Mouse (Mus musculus): ENCODE measurements at regions not wholly inside any gene's neighbourhood (a gene's known extent, or its start where the extent isn't known, plus 50 kb on each side); places are given as distances from the start of the nearest gene placed in this dataset.

DNA sequence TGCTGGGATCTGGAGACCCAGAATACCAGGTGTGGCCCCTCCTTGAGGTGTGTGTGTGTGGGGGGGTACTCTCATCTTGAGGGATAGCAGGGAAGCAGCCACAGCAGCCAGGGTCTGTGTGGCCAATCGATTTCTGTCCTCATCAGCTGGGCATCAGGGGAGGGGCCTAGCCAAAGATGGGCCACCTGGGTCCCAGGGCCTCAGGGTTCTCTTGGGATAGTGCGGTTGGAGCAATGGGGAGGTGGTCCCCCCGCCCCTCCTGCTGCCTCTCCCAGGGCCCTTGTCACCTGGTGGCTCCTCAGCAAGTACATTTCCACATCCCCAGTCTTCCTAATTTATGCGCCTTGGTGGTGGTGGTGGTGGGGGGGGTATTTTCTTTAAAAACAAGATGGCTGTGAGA lies 55.4 kb downstream of the Uncx start:
- no peak for DNase-seq

DNA sequence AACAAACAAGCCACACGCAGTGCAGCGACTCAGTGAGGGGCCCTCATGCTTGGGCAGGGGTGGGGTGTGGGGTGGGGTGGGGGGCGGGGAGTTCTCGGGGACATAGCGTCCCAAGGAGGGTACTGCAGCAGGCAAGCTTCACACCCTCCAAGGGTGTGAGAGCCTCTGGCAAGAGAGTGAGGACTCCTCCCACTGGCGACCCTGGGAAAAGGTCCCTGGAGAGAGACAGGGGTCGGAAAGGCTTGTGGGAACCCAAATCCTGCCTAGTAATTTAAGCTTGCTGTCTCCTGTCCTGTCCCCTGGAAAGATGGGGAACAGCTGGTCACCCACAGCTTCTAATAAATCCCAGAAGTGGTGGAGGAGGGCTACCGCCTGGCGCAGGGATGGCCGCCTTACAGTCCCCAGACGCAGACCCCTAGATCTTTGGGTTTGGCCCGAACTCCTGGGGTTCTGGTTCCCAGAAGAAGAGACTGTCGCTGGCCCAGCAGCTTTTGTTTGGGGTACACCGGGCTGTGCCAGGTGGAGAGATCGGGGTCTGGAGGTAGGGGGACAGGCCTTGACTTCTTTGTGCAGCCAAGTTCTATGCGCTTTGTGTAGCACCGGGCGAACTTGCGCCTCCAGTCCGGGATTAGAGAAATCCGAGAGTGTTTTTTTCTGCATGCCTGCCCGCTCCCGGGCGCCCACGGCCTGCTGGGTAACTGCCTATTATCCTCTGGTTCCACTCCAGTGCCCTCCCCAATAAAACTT lies 56.1 kb downstream of the Uncx start:
- DNase-seq = peak in 1 of 2 experiments; percentile 5

DNA sequence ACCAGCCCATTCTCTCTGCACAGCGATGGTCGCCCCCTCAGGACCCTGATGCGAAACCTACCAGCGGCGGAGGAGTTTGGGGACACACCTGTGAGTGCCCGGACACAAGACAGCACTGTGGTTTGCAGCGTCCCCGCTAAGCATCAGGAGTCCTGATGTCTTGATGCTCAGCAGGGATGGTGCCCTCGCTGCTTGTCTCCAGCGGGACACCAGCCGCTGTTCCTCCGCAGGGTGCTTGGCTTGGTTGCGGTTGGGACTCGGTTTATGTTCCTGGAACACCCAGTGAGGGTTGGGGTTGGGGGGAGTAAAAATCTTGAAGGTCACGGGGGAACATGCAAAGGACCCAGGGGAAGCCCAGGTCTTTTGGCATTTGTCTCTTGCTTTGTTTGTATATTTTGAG lies 56.9 kb downstream of the Uncx start:
- no peak for DNase-seq

GRCm38 (mm10) chr5:139602860-139603259 lies 59.6 kb downstream of the Uncx start:
- no peak for DNase-seq

DNA sequence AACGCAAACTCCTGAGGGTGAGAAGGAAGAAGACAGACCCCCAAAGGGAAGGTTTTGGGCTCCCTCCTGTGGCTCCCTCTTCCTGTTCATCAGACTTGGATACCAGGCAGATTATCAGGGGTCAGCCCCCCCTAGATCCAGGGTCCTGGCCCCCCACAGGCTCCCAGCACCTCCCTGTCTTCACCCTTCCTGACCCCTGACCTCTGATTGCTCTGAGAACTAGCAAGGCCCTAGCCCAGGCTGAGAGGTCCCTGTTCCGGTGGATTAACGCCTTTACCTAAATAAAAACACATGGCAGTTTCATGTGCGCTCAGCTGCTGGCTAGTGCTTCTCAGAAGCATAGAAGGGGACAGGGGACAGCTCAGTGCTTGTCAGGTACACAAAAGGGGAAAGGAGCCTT lies 60.2 kb downstream of the Uncx start:
- no peak for DNase-seq

DNA sequence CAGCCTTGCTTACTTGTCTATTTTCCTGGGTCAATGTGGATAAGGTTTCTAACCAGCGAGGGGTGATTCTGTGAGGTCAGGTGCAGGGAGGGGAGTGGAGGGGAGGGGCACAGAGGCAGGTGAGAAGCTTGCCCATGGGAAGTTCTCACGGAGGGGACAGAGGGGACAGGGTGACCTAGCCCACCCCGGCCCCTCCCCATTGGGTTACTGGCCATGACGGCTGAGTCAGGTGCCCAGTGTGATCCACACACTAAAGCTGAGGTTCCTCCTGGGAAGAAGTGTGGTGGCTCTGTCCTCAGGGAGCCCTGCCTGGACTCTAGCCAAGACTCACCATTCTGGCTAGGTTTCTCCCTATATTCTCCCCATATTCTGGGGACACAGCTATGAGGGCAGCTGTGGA lies 61.0 kb downstream of the Uncx start:
- no peak for DNase-seq

DNA sequence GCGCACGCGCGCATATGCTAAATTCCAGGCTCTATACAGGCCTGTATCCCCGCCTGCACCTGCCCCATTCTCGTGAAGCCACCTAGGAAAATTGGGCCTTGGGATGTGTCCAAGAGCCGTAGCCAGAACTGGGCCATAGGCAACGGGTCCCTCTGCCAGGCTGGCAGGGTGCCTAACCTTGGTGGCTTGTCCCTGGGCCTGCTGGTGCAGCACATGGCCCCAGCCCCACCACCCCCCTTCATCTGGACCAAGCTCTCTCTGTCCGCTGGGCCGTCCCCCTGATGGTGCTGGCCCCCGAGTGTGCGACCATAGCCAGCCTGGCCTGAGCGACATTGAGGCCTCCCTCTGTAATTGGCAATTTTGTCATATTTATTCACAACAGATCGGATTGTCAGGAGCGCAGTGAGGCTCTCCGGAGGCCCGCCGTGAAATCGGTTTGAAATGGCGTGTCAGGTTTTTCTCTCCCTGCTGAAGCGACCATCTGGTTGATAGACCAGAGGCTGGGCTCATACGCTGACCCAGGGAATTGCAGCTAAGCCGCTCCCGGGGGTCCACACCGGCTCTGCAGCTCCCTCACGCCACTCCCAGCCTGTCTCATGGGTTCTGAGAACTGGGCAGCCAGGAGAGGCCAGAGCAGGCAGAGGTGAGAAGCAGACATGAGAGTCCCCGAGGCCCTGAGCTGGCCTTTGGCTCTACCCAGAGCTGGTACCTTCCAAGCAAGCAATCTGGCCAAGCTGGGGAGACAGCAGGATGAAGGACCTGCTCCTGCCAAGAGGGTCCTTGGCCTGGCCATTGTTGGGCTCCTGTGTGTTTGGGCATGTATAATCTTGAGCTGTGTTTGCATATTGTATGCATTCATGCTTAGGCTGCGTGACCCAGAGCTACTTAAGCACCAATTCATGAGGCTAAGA lies 67.6 kb downstream of the Uncx start:
- no peak for DNase-seq

- no peak for DNase-seq
These were observed 68.9 kb downstream of the Uncx start for GRCm38 (mm10) chr5:139612224-139612623.

- no peak for DNase-seq
These were observed 69.4 kb downstream of the Uncx start for GRCm38 (mm10) chr5:139612676-139613075.

GRCm38 (mm10) chr5:139613601-139614000 lies 70.3 kb downstream of the Uncx start:
- no peak for DNase-seq

DNA sequence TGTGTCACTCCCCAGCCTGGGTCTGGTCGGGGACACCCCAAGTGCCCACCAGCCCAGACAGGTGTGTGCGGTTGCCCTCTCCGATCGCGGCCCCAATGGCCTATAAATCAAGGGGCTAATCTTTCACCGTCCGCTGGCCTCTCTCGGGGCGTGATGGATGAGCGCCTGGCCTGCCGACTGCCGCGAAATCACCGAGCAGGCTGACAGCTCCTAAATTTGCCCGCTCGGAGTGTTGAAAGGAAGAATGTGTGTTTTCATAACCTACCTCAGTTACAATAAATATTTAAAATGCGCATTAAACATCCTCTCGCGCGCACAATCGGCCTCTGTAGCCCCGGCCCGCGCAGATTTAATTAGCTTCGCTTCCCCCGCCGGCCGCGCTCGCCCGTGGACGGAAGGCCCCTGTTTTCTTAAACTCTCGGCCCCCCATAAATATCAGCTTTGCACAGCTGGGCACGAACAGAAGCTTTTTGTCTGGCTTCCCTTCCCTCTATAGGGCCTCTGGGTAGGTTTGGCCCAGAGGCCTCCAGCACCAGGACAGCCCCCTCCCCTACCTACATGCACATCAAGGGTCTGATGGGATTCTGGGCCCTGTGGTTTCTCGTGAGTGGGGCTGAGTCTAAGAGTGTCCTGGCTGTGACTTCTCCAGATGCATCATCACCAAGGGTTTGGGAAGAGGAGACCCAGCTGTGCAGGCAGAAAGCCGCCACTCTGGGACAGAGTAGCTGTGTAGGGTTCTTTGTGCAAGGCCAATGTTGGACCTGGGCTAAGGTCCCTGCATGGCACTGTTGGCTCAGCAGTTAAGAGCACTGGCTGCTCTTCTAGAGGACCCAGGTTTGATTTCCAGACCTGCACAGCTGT lies 76.2 kb downstream of the Uncx start:
- no peak for DNase-seq

- DNase-seq = no peak
These were observed 82.7 kb downstream of the Uncx start for GRCm38 (mm10) chr5:139625871-139626460.

- peak; percentile 6 to 10 for DNase-seq
These were observed 84.3 kb downstream of the Uncx start for GRCm38 (mm10) chr5:139627552-139627951.

GRCm38 (mm10) chr5:139637028-139637427 lies 93.7 kb downstream of the Uncx start:
- DNase-seq = no peak

- DNase-seq = no peak
These were observed 95.2 kb downstream of the Micall2 start for GRCm38 (mm10) chr5:139640652-139641612.

GRCm38 (mm10) chr5:139644816-139645215 lies 91.3 kb downstream of the Micall2 start:
- no peak for DNase-seq

DNA sequence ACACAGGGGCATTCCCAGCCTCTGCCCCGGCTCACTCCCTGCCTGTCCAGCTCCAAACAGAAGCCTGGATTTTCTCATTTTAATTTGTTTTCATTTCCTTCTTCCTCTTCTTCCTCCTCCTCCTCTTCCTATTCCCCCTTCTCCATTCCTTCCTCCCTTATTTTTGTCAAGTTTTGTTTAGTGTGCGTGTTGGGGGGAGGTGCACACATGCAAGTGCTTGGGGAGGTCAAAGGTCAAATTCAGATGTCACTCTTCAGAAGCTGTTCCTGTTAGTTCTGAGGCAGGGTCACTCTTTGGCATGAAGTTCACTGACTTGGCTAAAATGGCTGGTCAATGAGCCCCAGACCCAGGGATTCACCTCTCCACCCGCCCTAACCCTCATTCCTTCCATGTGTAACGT lies 85.1 kb downstream of the Micall2 start:
- DNase-seq = no peak
